Comparison of ENCODE assay signal across 8 mouse cellular contexts in genomic region chr2:34870520-34871474, GRCm38 (mm10). TPM values are rescaled to one million over a fixed set of nuclear protein-coding genes. Genes with fewer than 3 reads are reported as not detected.
DNase-seq lines count a peak whose midpoint lies in the region; ATAC-seq lines count a peak whose summit lies in the region.

No protein-coding gene starts in this region.

- peak; percentile 100 for DNase-seq in c-Kit-negative CD71-positive TER-119-positive erythroid progenitor cells, embryonic 14.5 days (ENCODE audit: low read depth, low spot score)
- DNase-seq in fibroblast of lung, adult 2 months (ENCODE audit: low read depth), result peak; percentile 97
- DNase-seq in kidney, postnatal 14 days, result peak; percentile 97
- peak; percentile 99 for DNase-seq in liver, embryonic 13.5 days
- peak; percentile 97 for DNase-seq in neural tube, embryonic 10.5 days (ENCODE audit: extremely low spot score, low spot score)

- peak; percentile 98 for ATAC-seq in CD4-positive, CD25-positive, alpha-beta regulatory T cell, adult 4 months
- peak; percentile 96 for ATAC-seq in heart, embryonic 14.5 days (ENCODE audit: insufficient number of reproducible peaks, insufficient read depth, low FRiP score, low read depth)
- peak; percentile 90 for ATAC-seq in liver, embryonic 13.5 days (ENCODE audit: low read depth)
- ATAC-seq in stomach, embryonic 16.5 days (ENCODE audit: insufficient read depth, low FRiP score), result peak; percentile 96

- H3K4me2 ChIP-seq in heart, embryonic 14.5 days (ENCODE audit: low read length), result peak overlapping the region; percentile 76
- H3K4me2 ChIP-seq in liver, embryonic 13.5 days, result peak overlapping the region; percentile 84
- peak overlapping the region; percentile 87 for H3K4me2 ChIP-seq in stomach, embryonic 16.5 days (ENCODE audit: low read depth, low read length)

- no peaks in the 10 kb centered on the region for H3K27me3 ChIP-seq in heart, embryonic 14.5 days (ENCODE audit: control insufficient read depth, insufficient read depth, low read length)
- H3K27me3 ChIP-seq in liver, embryonic 13.5 days, result peaks cover 30% of the 10 kb centered on the region
- H3K27me3 ChIP-seq in stomach, embryonic 16.5 days (ENCODE audit: control insufficient read depth, insufficient read depth, low read length), result peaks cover 7% of the 10 kb centered on the region

- under 1% methylated on average over 66 of the region's 67 CpGs for WGBS in heart, embryonic 14.5 days
- under 1% methylated on average over 67 of the region's 67 CpGs for WGBS in liver, embryonic 13.5 days (ENCODE audit: insufficient replicate concordance)
- WGBS in stomach, embryonic 16.5 days, result under 1% methylated on average over 67 of the region's 67 CpGs

- peak overlapping the region; percentile 93 to 99 for H3K27ac ChIP-seq in heart, embryonic 14.5 days (replicated peaks in 1 of 2; ENCODE audit: control insufficient read depth in 1 of 2, insufficient read depth in 1 of 2, low read depth in 2 of 2, low read length in 2 of 2)
- H3K27ac ChIP-seq in liver, embryonic 13.5 days, result peak overlapping the region; percentile 97
- H3K27ac ChIP-seq in stomach, embryonic 16.5 days (ENCODE audit: low read length), result peak overlapping the region; percentile 98

- no peaks in the 10 kb centered on the region for H3K9me3 ChIP-seq in heart, embryonic 14.5 days (ENCODE audit: control insufficient read depth, low read length)
- H3K9me3 ChIP-seq in liver, embryonic 13.5 days (replicated peaks), result no peaks in the 10 kb centered on the region
- no peaks in the 10 kb centered on the region for H3K9me3 ChIP-seq in stomach, embryonic 16.5 days (replicated peaks; ENCODE audit: control insufficient read depth, low read length)

- H3K4me3 ChIP-seq in heart, embryonic 14.5 days (ENCODE audit: control insufficient read depth in 1 of 2, insufficient read depth in 1 of 2, low read depth in 1 of 2, low read length in 2 of 2), result peak overlapping the region; percentile 83 to 95
- H3K4me3 ChIP-seq in liver, embryonic 13.5 days (replicated peaks), result peak overlapping the region; percentile 86
- H3K4me3 ChIP-seq in stomach, embryonic 16.5 days (replicated peaks; ENCODE audit: low read length), result peak overlapping the region; percentile 95

- H3K4me1 ChIP-seq in heart, embryonic 14.5 days (ENCODE audit: control insufficient read depth in 2 of 2, insufficient read depth in 2 of 2, low read length in 2 of 2), result peaks cover 5 to 17% of the 10 kb centered on the region in 2 experiments
- H3K4me1 ChIP-seq in liver, embryonic 13.5 days (replicated peaks), result peaks cover 41% of the 10 kb centered on the region
- H3K4me1 ChIP-seq in stomach, embryonic 16.5 days (ENCODE audit: control insufficient read depth, insufficient read depth, low read length), result peaks cover 24% of the 10 kb centered on the region

- H3K36me3 ChIP-seq in heart, embryonic 14.5 days (ENCODE audit: control insufficient read depth, insufficient read depth, low read length), result peaks cover 3% of the 10 kb centered on the region
- peaks cover 27% of the 10 kb centered on the region for H3K36me3 ChIP-seq in liver, embryonic 13.5 days
- H3K36me3 ChIP-seq in stomach, embryonic 16.5 days (ENCODE audit: control insufficient read depth, insufficient read depth, low read length), result no peaks in the 10 kb centered on the region

- H3K9ac ChIP-seq in heart, embryonic 14.5 days (ENCODE audit: low read length), result peak overlapping the region; percentile 93
- peak overlapping the region; percentile 94 for H3K9ac ChIP-seq in liver, embryonic 13.5 days
- H3K9ac ChIP-seq in stomach, embryonic 16.5 days (ENCODE audit: low read length), result peak overlapping the region; percentile 95

RNA-seq across cellular contexts. Expression of gene Cutal, which starts 3.4 kb away (rescaled TPM):
- polyA plus RNA-seq in CD4-positive, CD25-positive, alpha-beta regulatory T cell, adult 4 months (2017; shearing (Covaris generic)), result not detected
- 0.20 and 0.24 TPM in 2 replicates for polyA plus RNA-seq in heart, embryonic 14.5 days (2014; fragmentation: Nextera tagmentation; extraction: Ambion mirVana)
- 3.4 and 4.4 TPM in 2 replicates for polyA plus RNA-seq in liver, embryonic 13.5 days (2015; fragmentation: Nextera tagmentation; extraction: Ambion mirVana)
- polyA plus RNA-seq in stomach, embryonic 16.5 days (2015; fragmentation: Nextera tagmentation; extraction: Ambion mirVana), result 0.76 and 1.1 TPM in 2 replicates

RNA-seq across cellular contexts. Expression of gene Psmd5, which starts 4.0 kb away (rescaled TPM):
- 10 to 100 TPM; 70.7 to 89.2 TPM for polyA plus RNA-seq in CD4-positive, CD25-positive, alpha-beta regulatory T cell, adult 4 months (2017; shearing (Covaris generic))
- polyA plus RNA-seq in heart, embryonic 14.5 days (2014; fragmentation: Nextera tagmentation; extraction: Ambion mirVana), result 59.2 and 62.2 TPM in 2 replicates
- 93.6 and 106 TPM in 2 replicates for polyA plus RNA-seq in liver, embryonic 13.5 days (2015; fragmentation: Nextera tagmentation; extraction: Ambion mirVana)
- polyA plus RNA-seq in stomach, embryonic 16.5 days (2015; fragmentation: Nextera tagmentation; extraction: Ambion mirVana), result 77.1 and 81.2 TPM in 2 replicates

RNA-seq across cellular contexts. Expression of gene Gm34653, which starts 38.0 kb away (rescaled TPM):
- polyA plus RNA-seq in CD4-positive, CD25-positive, alpha-beta regulatory T cell, adult 4 months (2017; shearing (Covaris generic)), result not detected
- not detected in 2 replicates for polyA plus RNA-seq in heart, embryonic 14.5 days (2014; fragmentation: Nextera tagmentation; extraction: Ambion mirVana)
- 0.08 TPM in 1 of 2 replicates, not detected in the other for polyA plus RNA-seq in liver, embryonic 13.5 days (2015; fragmentation: Nextera tagmentation; extraction: Ambion mirVana)
- polyA plus RNA-seq in stomach, embryonic 16.5 days (2015; fragmentation: Nextera tagmentation; extraction: Ambion mirVana), result not detected in 2 replicates

RNA-seq across cellular contexts. Expression of gene Phf19, which starts 43.0 kb away (rescaled TPM):
- 1 to 10 TPM; 1.9 TPM for polyA plus RNA-seq in CD4-positive, CD25-positive, alpha-beta regulatory T cell, adult 4 months (2017; shearing (Covaris generic))
- polyA plus RNA-seq in heart, embryonic 14.5 days (2014; fragmentation: Nextera tagmentation; extraction: Ambion mirVana), result 3.0 and 3.1 TPM in 2 replicates
- polyA plus RNA-seq in liver, embryonic 13.5 days (2015; fragmentation: Nextera tagmentation; extraction: Ambion mirVana), result 2.3 and 3.0 TPM in 2 replicates
- polyA plus RNA-seq in stomach, embryonic 16.5 days (2015; fragmentation: Nextera tagmentation; extraction: Ambion mirVana), result 6.8 and 7.6 TPM in 2 replicates

RNA-seq across cellular contexts. Expression of gene Fbxw2, which starts 44.7 kb away (rescaled TPM):
- 10 to 100 TPM; 72.6 to 91.8 TPM for polyA plus RNA-seq in CD4-positive, CD25-positive, alpha-beta regulatory T cell, adult 4 months (2017; shearing (Covaris generic))
- 51.0 and 65.8 TPM in 2 replicates for polyA plus RNA-seq in heart, embryonic 14.5 days (2014; fragmentation: Nextera tagmentation; extraction: Ambion mirVana)
- 57.7 and 61.5 TPM in 2 replicates for polyA plus RNA-seq in liver, embryonic 13.5 days (2015; fragmentation: Nextera tagmentation; extraction: Ambion mirVana)
- 73.5 and 74.5 TPM in 2 replicates for polyA plus RNA-seq in stomach, embryonic 16.5 days (2015; fragmentation: Nextera tagmentation; extraction: Ambion mirVana)

Comparison
In these comparisons a context has a peak if more than half of its experiments do, and no peak if none do; other contexts are left out.
1. Peak in every context shown above with its lines: DNase-seq, ATAC-seq, H3K4me3 ChIP-seq and H3K27ac ChIP-seq.